Mouse (Mus musculus) small intestine, adult 2 months (tissue): ENCODE results near the gene Aanat.

Source experiments
- CTCF ChIP-seq: fragments of 200-500 bp; IDR thresholded peaks from 2 replicates; pipeline ENCODE4 v1.5.1; 2012; ENCODE audit warnings: low read depth, mild to moderate bottlenecking, control low read depth, inconsistent platforms, low read length, moderate library complexity, mixed read lengths; ENCODE audit not compliant: insufficient replicate concordance, insufficient read length; ENCODE audit errors: extremely low read depth
- POLR2A ChIP-seq: fragments of 200-500 bp; IDR thresholded peaks from 2 replicates; pipeline ENCODE4 v1.6.1; 2012; ENCODE audit warnings: low read depth, mild to moderate bottlenecking, control low read depth, inconsistent platforms, low read length, moderate library complexity

GRCm38 (mm10) chr11:116621258-116621704, 35.0 kb downstream of the Aanat start:
- TF ChIP-seq CTCF (no peak), POLR2A (no peak)
